Mouse (Mus musculus): Measurements from ENCODE around the gene Heatr4.

DNA sequence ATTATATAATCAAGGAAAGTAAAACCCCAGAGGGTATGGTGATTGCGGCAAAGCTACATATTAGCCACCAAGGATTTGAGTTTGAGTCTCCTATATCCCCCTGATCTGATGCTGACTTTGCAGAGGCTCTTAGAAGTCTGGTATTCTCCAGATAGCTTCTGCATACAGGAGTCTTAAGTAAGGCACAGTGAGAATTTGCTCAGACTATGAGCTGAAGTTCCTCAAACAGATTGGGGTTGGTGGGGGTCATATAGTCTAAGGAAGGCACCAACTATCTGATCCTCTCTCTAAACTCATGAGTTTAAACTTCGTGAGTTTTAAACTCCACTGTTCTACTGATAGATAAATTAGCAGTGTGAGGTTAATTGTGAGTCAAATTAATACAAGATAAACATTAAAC, 45.3 kb downstream of the Heatr4 start:
- no peak for TF ChIP-seq POLR2A (IDR thresholded peaks at IDR 0.05; ENCODE audit: control insufficient read depth in 1 of 2, insufficient read depth in 1 of 2, low read depth in 1 of 2, low read length in 2 of 2, poor library complexity in 1 of 2)
- TF ChIP-seq CTCF (IDR thresholded peaks at IDR 0.05 in 2 of 3, conservative IDR thresholded peaks at IDR 0.05 in 1 of 3; ENCODE audit: control insufficient read depth in 1 of 3, insufficient read depth in 1 of 3, low read depth in 2 of 3, low read length in 3 of 3, poor library complexity in 1 of 3, severe bottlenecking in 1 of 3): no peak

Measured in MEL (cell line).